Mouse (Mus musculus) frontal cortex, adult (tissue): ENCODE results near the gene Tln2.
A peak's percentile ranks its signal among the peaks of the same experiment; 100 is the strongest.

ENCODE experiments used
- ATAC-seq: cut with Nextera tagmentation; 2 replicates; pipeline ENCODE4 v1.9.2; 2017; ENCODE audit warnings: mild to moderate bottlenecking, moderate library complexity, mixed read lengths; ENCODE audit not compliant: low TSS enrichment

The Tln2 gene

DNA sequence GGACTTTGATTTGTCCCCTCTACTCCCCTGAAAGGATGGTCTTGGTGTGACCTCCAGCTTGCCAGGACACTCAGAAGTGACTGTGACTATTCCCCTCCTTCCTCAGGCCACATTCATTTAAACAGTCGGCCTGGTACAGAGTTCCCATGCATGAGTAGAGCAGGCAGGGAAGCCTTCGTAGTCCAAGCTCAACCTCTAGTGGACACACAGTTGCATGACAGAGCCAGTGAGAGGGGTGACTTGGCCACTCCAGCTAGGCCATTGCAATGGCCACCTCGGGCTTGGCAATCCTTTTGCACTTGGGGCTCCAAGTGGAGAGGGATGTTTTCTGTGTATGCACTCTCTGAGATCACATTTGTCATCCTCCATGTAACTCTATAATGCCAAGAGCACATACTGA lies 285.2 kb downstream of the Tln2 start:
- no peak for ATAC-seq

DNA sequence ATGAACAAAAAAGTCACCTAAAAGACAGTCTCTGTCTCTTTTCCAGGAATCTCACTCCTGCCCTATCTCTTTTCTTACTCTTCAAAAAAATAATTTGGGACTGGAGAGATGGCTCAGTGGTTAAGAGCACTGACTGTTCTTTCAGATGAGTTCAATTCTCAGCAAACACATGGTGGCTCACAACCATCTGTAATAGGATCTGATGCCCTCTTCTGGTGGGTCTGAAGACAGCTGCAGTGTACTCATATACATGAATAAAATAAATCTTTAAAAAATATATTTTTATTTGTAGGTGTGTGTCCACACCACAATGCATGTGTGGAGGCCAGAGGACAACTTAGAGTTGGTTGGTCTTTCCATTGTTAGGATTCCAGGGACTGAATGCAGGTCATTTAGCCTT lies 286.1 kb downstream of the Tln2 start:
- no peak for ATAC-seq

DNA sequence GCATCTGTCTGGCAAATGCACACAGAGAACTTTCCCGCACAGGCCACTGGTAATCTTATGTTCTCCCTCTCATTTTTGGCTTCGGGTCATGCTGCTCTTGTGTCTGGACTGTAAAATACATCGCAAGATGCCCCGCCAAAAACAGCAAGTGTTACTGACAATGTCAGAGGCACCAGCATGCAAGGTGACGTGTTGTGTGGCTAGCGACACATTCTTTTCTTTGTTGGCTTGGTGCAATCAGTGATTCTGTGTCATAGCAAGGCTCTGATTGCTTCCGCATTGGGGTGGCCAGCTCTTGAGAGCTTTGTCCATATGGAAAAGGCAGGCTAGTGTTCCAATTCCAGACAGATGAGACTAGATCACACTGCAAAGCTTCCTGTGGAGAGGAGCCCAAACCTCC lies 288.8 kb downstream of the Tln2 start:
- no peak for ATAC-seq

DNA sequence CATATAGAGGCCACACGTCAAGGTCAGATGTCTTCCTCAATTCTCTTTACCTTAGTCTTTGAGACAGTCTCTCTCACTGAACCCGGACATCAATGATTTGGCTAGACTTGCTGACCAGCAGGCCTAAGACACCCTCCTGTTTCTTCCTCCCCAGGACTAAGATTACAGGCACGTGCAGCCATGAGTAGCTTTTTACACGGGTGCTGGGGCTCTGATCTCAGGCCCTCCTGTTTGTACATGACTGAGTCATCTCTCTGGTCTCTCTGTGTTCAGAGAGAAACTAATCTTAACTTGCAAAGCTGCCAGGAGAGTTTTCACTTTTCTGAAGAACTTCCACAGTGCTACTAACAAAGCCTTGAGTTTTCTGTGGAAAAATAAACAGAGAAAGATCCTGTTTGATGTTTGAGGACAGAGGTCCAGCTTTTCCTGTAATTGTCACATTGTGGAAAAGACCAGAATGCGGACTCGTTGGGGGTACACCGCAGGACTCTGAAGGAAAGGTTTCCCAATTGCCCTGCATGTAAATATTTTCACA lies 289.4 kb downstream of the Tln2 start:
- no peak for ATAC-seq

DNA sequence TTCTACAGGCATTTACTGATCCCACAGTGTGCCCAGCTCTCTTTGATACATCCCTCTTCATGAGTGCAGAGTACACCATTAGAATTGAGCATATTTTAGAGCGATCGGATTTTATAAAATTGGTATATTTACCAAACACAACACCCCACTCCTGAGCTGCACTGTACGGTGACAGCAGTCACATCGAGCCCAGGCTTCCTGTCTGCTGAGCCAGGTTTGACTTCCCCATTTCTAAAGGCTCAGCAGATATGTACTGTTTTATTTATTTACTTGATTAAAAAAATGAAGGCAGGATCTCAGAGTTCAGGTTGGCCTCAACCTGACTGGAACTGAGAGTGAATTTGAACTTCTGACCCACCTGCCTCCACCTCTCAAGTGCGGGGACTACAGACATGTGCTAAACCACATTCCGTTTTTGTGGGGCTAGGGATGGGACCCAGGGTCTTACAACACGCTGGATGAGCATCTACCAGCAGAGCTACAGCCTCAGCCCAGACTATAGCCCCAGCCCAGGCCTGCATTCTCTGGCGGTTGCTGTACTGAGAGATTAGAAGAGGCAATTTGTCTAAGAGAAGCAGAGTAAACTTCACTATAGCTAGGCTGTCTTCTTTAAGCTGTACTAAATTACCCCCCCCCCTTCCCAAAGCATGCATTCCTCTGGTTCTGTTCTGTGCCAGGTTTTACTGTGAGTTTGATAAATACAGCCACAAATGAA lies 292.1 kb downstream of the Tln2 start:
- no peak for ATAC-seq

DNA sequence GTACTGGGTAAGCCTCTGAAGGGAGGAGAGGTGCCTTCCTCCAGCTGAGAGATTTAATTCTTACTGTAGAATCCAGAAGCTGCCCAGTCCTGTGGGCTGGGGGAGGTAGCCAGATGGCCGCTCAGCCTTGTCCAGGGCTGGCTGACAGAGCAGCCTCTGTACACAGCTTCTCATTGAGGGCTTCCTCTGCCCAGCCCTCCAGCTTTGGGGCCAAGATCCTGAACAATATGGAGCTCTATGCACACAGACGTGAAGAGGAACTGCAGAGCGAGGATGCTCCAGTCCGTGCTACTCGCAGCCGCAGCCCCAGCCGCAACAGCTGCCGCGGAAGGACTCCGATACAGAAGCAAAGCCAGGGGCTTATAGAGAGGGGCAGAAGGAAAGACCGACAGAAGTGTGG lies 294.0 kb downstream of the Tln2 start:
- peak; percentile 69 for ATAC-seq

DNA sequence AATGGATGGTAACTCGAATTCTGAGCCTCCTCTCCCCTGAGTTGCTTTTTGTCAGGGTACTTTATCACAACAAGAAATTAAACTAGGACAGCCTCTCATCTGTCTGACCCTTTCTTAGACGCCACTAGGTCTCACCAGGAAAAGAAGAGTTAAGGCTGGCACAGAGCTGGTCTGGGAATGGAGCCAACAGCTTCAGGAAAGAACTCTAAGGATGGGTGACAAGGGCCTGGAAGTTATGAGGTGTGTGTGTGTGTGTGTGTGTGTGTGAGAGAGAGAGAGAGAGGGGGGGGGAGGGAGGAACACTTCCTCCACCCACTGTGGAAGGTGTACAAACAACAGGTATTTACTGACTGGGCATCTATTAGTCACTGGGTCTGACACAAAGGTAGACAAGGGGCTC lies 294.6 kb downstream of the Tln2 start:
- no peak for ATAC-seq

DNA sequence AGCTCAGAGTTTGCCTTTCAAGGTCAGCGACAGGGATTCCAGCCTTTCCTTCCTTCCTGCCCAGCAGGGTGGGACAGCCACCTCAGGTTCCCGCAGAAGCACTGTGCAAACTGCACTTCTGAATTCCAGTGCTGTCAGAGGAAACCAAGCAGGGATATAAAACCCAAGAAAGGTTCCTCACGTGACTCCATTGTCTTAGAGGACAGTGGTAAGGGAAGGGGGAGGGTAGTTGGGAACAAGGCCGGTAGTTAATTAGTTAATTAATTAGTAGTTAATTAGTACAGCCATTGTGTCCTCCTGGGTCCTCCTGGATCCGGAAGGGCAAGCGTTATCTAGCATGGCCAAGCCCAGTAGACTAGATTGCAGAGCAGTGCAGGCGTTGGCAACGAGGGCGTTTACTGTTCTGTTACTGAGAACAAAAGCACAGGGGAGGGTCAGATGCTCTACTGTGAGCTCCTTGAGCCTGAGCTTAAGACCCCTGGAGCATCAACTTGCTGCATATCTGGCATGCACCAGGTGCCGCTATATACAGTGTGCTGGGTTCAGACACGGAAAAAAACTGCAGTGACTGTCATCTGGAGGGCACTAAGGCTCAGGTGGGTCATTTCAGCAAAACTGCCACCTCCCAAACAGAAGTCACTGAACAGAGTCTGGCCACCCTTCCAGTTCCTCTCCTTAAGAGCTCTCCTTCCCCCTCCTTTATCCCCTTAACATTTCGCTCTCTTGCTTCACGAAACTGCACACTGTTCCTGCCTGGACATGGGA lies 298.5 kb downstream of the Tln2 start:
- no peak for ATAC-seq

DNA sequence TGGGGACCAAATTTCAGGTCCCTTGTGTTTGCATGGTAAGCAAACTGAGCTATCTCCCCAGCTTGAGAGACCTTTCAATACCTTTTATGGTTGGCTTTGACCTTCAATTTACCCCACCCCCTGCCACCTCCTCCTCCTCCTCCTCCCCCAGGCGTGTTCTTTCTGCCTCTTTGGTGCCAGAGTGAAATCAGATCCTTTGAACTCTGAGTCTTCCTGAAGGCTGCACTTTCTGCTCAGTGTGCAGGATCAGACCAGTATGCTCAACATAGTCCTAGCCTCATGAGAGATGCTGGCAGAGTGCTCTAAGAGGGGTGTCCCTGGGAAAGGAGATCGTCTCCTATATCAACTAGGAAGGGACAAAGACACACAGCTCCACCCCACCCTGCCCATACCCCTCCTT lies 309.4 kb downstream of the Tln2 start:
- ATAC-seq = no peak

DNA sequence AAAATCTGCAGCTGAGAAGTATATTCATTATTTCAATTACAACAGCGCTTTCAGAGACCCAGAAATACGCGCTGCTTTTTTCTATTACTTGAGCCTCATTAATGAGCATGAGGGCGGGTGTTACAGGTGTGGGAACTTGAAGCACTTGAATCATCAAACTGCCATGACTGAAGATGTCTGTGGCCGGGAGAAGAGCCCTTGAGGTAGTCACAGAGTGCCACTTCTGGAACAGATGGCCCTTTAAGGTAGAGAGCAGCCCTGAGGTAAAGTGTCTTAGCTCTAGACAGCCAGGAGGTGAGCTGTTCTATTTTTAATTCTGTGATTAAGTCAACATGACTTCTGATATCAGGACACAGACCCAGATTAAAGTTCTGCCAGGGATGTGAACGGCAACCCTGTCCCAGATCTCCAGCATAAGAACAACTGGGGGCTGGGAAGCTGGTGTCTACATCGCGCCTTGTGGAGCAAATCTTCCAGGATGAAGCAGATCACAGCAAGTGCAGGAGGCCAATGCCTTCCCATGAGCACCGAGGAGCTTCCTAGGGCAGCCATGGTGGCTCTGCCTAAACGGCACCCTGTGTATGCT lies 312.0 kb downstream of the Tln2 start:
- no peak for ATAC-seq

DNA sequence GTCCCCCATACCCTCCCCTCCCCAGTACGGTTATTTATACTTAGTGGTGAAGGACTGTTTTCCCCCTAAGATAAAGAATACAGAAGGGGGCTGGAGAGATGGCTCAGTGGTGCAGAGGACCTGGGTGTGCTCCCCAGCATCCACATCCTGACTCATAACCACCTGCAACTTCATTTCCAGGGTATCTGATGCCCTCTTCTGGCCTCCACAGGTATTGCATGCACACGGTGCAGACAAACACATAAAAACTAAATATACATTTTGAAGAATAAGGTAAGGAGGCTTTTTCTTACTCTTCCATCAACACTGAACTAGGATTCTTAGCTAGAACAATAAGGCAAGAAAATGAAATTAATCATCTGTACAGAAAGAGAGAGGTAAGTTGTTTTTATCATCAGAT lies 314.2 kb downstream of the Tln2 start:
- ATAC-seq = no peak

DNA sequence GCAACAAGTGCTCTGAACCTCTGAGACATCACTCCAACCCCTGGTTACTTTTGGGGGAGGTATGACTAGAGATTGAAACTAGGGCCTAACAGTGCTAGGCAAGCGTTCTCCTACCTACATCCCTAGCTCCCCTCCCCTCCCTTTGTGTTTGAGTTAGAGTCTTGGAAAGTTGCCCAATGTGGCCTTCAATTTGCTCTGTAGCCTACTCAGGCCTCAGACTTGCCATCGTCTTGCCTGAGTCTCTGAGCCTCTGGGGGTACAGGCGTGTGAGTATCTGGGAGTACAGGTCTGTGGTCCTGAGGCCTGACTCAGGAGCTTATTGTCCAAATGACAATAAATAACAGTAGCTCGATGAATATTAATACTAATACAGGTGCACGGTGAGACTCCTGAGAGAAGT lies 317.8 kb downstream of the Tln2 start:
- no peak for ATAC-seq

DNA sequence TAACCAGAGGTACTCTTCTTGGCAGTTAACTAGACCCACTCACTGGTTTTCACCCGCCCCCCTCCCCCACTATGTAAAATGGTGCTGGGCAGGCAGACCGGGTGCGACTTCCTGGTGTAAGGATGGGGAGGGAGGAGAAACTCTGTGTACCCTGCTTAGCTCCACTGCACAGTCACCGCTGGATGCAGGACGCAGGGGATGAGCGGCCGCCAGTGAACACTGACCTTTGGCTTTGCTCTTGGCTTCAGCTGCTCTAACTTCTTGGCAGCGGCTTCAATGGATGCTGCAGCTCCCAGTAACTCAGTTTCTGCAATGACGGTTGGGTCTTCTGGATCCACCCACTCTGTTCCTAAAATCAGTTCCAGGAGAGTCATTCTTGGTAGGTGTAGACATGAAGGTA lies 319.0 kb downstream of the Tln2 start:
- no peak for ATAC-seq

DNA sequence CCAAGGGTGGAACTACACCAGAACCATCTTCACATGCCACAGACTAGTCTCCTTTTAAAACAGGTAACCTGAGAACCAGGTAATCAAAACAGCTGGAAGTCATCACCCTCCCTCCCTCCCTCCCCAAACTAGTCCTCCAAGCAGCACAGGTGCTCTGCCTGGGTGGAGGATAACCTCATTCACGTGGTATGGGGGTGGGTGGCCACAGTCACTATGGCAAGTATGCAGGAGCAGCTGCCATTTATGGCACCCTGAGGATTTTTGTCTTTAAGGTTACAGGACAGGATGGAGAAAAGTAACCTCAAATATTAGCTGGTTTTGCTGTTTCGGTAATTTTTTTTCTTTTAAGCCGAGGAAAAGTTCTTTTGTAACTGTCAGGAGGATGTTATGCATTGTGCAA lies 322.5 kb downstream of the Tln2 start:
- ATAC-seq = no peak

DNA sequence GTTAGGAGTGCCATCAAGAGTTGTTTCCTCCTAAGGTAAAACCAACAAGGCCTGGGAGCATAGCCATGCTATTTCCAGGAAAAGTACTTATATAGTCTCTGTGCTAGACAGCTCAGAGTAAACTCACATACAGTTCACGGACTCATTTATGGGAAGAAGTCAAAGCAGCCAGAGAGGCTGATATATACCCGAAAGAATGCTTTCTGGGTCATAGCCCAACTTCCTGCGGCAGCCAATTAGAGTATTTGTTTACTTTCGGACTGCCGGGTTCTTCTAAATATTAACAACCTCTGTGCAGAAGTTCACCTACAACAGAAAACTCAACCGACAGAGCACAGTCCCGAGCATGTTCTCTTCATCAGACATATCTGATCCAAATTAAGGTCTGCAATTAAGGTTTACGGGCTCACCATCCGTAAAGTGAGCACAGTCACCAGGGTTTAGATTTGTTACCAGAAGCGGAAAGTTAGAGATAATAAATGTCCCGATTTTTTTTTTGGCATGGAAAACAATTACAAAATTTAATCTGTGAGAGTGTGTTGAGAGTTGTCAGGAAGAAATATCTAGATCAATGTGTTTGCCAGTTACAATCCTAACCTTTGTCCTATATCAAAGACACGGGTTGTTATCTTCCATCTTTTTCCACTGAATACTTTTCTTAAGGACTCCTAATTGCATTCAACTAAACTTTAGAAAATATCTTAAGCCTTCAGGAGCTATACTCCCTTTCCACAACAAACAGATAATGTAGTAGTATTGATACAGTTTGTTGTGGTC lies 323.9 kb downstream of the Tln2 start:
- ATAC-seq = no peak

DNA sequence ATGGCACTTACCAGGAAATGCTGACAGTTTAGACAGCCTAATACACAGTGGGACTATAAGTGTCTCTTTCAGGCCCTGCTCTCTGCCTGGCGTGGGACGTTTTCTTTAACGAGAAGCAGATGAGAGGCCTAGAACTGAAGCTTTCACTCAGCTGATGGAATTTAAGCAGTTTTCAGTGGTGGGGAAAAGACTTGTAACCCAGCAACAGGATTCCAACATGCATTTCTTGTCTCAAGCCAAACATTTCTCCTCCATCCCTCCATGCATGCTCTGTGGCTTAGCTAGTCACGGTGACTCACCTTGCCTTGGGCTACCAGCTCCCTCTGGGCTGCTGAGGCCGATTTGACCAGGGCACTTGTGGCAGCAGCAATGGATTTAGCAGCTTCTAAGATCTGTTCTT lies 330.5 kb downstream of the Tln2 start:
- ATAC-seq = no peak

DNA sequence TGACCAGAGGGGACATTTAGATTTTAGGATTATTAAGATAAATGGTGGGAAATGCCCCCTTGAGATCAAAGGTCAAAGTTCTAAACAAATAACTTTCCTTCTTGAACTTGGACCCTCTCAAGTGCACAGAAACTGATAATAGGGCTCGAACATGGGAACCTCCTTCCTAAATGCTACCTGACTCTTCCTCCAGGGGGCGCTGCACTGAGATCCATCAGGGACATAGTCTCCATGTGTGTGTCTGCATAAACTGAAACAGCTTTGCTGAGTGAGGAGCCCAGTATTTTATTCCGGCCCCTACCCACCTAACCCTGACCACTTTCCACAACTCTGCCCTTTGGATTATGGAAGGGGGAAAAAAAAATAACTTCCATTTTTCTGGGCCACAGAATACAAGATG lies 339.1 kb downstream of the Tln2 start:
- no peak for ATAC-seq

DNA sequence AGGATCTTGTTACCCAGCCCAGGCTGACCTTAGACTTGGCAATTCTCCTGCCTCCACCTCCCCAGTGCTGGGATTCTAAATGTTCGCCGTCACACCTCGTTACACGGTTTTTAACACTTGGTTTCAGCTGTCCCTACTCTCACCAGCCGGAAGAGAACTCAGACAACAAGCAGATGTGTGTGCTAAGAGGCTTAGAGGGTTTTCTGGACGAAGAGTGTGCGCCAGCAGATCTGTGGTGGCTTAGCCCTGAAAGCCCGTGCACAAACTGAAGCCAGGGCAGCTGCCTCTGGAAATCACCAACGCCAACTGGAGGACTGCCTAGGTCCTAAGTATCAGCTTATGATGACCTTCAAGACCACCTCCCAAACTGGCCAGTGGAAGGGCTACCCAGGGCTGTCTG lies 341.5 kb downstream of the Tln2 start:
- ATAC-seq = no peak

DNA sequence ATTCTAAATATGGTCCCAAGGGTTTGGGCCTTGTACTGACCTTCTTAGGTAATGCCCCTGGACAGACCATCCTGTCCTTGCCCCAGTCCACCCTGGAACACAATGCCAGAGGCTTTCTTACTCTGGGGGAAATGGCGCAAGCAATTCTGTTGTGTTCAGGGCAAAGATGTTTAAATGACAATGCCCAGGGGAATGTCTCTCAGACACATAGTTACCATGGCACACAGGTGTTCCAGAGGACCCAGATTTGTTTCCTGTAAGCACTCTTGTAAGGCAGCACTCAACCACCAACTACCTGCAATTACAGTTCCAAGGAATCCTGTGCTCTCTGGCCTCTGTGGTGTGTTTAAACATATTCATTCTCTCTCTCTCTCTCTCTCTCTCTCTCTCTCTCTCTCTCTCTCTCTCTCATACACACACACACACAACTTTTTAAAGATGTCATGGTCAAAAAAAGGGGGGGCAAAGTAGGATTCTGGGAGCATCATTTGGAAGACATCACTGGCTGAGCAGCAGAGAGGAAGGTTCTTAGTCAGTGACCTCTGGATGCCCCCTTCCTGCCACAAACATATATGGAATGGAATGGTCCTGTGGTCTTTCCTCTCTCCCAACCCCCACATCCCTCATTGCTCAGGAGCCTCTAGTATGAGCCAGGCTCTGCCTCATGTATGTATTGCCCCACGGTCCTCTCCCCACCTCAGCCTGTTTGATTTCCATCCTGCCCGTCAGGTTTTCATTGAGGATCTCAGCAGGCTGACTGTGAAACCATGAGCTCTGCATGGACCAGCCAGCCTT lies 345.1 kb downstream of the Tln2 start:
- ATAC-seq = no peak

DNA sequence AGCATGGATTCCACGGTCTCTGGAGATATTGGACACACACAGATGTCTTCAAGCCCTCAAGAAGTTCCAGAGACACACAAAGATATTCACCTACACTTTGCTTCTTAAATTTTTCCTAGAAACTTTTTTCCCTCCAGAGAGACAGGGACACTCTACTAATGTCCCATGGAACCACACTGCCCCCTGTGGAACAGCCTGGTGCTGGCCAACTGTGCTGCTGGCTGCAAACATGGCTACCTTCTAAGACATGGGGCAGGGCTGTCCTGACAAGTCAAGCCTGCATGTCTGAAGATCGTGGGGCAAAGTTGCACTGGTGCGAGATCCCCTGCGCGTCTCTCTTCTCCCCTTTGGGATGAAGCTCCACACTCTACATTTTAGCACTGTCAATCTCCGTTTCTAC lies 346.2 kb downstream of the Tln2 start:
- ATAC-seq = peak; percentile 92

DNA sequence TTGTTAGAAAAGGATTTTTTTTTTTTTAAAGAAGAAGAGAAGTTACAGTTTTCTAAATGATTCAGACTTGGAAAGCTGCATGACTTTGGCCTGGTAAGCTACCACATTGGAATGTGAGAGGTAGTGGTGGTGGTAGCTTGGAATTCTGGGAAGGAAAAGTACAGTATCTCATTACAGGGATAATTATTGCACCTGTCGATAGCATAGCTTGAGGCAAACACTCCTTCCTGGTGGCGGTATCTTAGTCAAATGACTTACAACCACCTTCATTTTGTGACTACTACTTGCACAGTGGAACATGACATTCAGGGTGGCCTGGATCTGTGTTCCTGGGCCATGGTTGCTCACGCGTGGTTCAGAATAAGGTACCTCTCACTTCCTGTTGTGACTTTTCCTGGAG lies 348.3 kb downstream of the Tln2 start:
- no peak for ATAC-seq
